Mouse (Mus musculus) testis, adult 2 months (tissue): ENCODE measurements around the gene Bach2. TPM values are rescaled to one million over a fixed set of nuclear protein-coding genes. Genes with fewer than 3 reads are reported as not detected.

Experiments used
- H3K27ac ChIP-seq: fragments of 200-500 bp; 2 replicates; pipeline ENCODE4 v1.5.1; 2012; ENCODE audit warnings: low read depth, low read length; ENCODE audit not compliant: control insufficient read depth, insufficient read depth
- H3K27me3 ChIP-seq: fragments of 200-500 bp; 2 replicates; pipeline ENCODE4 v1.6.1; 2012; ENCODE audit warnings: mild to moderate bottlenecking, low read length, moderate library complexity; ENCODE audit not compliant: control insufficient read depth, insufficient read depth
- H3K36me3 ChIP-seq: fragments of 200-500 bp; 2 replicates; pipeline ENCODE4 v1.6.1; 2012; ENCODE audit warnings: mild to moderate bottlenecking, low read length; ENCODE audit not compliant: control insufficient read depth, insufficient read depth
- H3K4me1 ChIP-seq: fragments of 200-500 bp; 2 replicates; pipeline ENCODE4 v1.6.1; 2012; ENCODE audit warnings: low read length; ENCODE audit not compliant: control insufficient read depth, insufficient read depth
- H3K4me3 ChIP-seq: fragments of 200-500 bp; 2 replicates; pipeline ENCODE4 v1.5.1; 2012; ENCODE audit warnings: low read depth, mild to moderate bottlenecking, low read length, moderate library complexity, mixed read lengths; ENCODE audit not compliant: control insufficient read depth
- CTCF ChIP-seq: fragments of 200-500 bp; IDR thresholded peaks from 2 replicates; pipeline ENCODE4 v1.5.1; 2012; ENCODE audit warnings: low read depth, mild to moderate bottlenecking, inconsistent platforms, low read length, moderate library complexity; ENCODE audit not compliant: control insufficient read depth, insufficient read depth, insufficient replicate concordance
- POLR2A ChIP-seq: fragments of 200-500 bp; IDR thresholded peaks from 2 replicates; pipeline ENCODE4 v1.6.1; 2012; ENCODE audit warnings: low read depth, mild to moderate bottlenecking, inconsistent platforms, low read length, moderate library complexity; ENCODE audit not compliant: control insufficient read depth
- polyA plus RNA-seq: library from polyadenylated mRNA; depleted of rRNA; stranded (reverse); fragments of >200 nt; gene quantifications from 2 replicates; pipeline ENCODE4 v1.2.3, GENCODE M21; 2012

Bach2 gene
- polyA plus RNA-seq, 1 experiment: 2.3 TPM

GRCm38 (mm10) chr4:32240457-32241030 is 1.9 kb downstream of the Bach2 start:
- no peak overlapping the region for H3K4me3 ChIP-seq
- peaks cover 3% of the 10 kb centered on the region; the same call in 1 of the 2 replicates for H3K27me3 ChIP-seq
- H3K4me1 ChIP-seq: peaks cover 8% of the 10 kb centered on the region
- TF ChIP-seq CTCF (no peak), POLR2A (no peak)
- H3K36me3 ChIP-seq: no peaks in the 10 kb centered on the region
- no peak overlapping the region for H3K27ac ChIP-seq

GRCm38 (mm10) chr4:32241351-32241980 is 2.9 kb downstream of the Bach2 start:
- no peaks in the 10 kb centered on the region for H3K36me3 ChIP-seq
- TF ChIP-seq CTCF: no peak
- TF ChIP-seq POLR2A: no peak
- H3K27ac ChIP-seq: no peak overlapping the region
- peaks cover 8% of the 10 kb centered on the region for H3K4me1 ChIP-seq
- peaks cover 3% of the 10 kb centered on the region; the same call in 1 of the 2 replicates for H3K27me3 ChIP-seq
- H3K4me3 ChIP-seq: no peak overlapping the region

GRCm38 (mm10) chr4:32242122-32242615 is 3.6 kb downstream of the Bach2 start:
- no peak overlapping the region for H3K4me3 ChIP-seq
- H3K4me1 ChIP-seq: peaks cover 8% of the 10 kb centered on the region
- peaks cover 3% of the 10 kb centered on the region; the same call in 1 of the 2 replicates for H3K27me3 ChIP-seq
- H3K36me3 ChIP-seq: no peaks in the 10 kb centered on the region
- no peak overlapping the region for H3K27ac ChIP-seq
- TF ChIP-seq POLR2A (no peak), CTCF (no peak)

DNA sequence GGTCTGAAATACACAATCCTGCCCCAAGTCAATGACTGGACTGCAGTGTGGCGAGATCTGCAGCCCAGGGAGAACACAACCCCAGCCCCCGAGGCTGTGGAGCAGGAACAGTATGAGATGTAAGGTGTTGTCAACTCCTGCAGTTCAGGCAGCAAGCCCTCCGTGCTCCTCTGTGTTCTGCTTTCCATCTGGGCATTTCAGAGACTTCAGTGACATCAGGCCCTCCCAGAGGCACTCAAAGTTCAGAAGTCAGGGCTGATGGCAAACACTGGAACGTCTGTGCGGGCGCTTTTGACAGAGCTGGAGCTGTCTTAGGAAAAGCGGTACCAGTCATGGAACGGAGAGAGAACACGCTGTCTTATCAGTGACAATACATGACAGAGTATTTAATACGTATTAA is 4.9 kb downstream of the Bach2 start:
- TF ChIP-seq POLR2A (no peak), CTCF (no peak)
- Histone ChIP-seq H3K4me3 (no peak overlapping the region), H3K27ac (no peak overlapping the region), H3K4me1 (peaks cover 5% of the 10 kb centered on the region), H3K27me3 (peaks cover 3% of the 10 kb centered on the region; the same call in 1 of the 2 replicates), H3K36me3 (no peaks in the 10 kb centered on the region)

DNA sequence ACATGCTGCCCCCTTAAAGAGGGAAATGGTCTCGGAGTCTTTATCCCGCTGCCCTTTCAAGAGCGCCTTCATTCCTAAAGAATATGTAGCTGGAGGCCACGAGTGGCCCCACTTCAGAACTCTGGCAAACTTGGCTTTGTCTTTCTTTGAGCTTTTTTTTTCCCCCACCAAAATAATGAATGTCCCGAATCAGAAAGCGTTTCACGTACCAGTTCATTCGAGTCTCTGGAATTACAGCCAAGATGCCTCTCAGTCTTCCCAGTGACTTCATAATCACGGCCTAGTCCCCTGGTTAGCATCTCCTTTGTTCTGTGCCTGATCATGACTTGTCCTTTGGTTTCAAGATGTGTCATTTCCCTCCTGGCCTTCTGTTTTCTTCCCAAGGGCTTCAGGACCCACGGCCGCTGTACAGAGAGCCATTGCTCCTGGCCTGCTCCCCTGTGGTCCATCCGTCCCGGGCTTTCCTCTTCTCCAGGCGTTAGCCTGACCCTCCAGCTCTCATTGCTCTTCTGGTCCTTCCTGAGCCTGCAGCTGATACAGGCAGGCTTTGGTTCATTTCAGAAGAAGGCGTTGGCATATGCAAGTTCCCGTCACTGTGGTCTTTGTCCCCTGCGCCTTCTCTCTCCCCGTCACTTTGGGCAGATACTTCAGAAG is 5.6 kb downstream of the Bach2 start:
- peaks cover 5% of the 10 kb centered on the region for H3K4me1 ChIP-seq
- H3K36me3 ChIP-seq: no peaks in the 10 kb centered on the region
- TF ChIP-seq CTCF (no peak), POLR2A (no peak)

DNA sequence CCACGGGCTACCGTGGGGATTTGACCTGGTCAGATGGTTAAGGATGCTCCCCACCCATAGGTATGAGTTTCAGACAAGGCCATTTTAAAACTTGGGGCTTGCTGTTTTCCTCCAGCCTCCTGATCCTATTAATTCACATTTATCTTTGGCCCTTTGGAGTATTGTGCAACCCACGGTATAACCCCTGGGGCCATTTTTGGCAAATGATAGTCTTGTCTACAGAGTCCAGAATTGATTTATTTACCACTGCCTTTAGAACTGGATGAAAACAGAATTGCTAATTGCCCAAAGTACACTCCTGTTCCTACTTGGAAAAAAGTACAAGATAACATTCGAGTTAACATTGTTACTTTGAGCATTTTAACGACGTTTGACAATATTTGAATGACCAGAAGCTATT is 7.0 kb downstream of the Bach2 start:
- no peak overlapping the region for H3K27ac ChIP-seq
- no peaks in the 10 kb centered on the region for H3K36me3 ChIP-seq
- TF ChIP-seq CTCF (no peak), POLR2A (no peak)
- H3K4me3 ChIP-seq: no peak overlapping the region
- no peaks in the 10 kb centered on the region for H3K4me1 ChIP-seq
- H3K27me3 ChIP-seq: no peaks in the 10 kb centered on the region

More for the DNA sequence above, 5.6 kb downstream of the Bach2 start:
- no peaks in the 10 kb centered on the region for H3K27me3 ChIP-seq
- H3K27ac ChIP-seq: no peak overlapping the region
- no peak overlapping the region for H3K4me3 ChIP-seq

DNA sequence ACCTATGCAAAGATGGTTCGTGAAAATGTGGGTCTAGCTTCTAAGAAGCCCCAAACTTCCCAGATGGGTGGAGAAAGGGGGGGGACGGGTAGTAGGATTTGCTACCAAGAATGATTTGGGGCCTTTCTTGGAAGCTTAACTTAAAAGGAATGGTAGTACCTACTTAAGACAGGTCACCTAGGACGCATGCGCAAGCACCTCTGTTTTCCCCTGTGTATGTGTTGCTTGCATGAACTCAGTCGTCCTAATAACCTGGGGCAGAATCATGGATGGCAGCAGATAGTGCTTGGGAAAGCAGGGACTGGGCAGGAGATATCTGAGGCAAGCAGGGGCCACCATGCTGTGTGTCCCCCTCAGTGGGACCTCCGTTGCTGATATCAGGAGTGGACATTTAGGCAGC is 7.4 kb downstream of the Bach2 start:
- no peaks in the 10 kb centered on the region for H3K4me1 ChIP-seq
- no peaks in the 10 kb centered on the region for H3K36me3 ChIP-seq
- no peak overlapping the region for H3K27ac ChIP-seq
- TF ChIP-seq CTCF: no peak
- TF ChIP-seq POLR2A: no peak
- H3K27me3 ChIP-seq: no peaks in the 10 kb centered on the region
- H3K4me3 ChIP-seq: no peak overlapping the region

DNA sequence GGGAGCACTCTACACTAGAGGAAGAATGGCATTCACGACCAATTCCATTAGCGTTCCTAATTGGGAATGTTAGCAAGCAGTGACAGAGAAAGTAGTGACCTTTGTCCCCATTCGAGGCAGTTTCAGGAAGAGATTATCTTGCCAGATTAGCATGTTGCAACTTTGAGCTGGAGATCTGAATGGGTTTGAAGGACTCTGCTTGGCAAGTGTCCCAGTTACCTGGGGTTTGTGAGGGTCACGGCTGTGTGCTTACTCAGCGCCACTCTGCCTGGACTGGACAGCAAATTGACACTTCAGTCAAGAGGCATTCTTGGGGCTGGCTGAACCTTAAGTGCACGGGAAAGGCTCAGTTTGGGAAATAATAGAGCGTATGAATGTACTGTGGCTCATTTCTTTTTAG is 8.2 kb downstream of the Bach2 start:
- no peaks in the 10 kb centered on the region for H3K36me3 ChIP-seq
- no peaks in the 10 kb centered on the region for H3K27me3 ChIP-seq
- no peaks in the 10 kb centered on the region for H3K4me1 ChIP-seq
- no peak overlapping the region for H3K4me3 ChIP-seq
- no peak for TF ChIP-seq POLR2A
- no peak for TF ChIP-seq CTCF
- no peak overlapping the region for H3K27ac ChIP-seq
